Mouse (Mus musculus): Measurements from ENCODE around the gene Dpagt1. TPM values are rescaled to one million over a fixed set of nuclear protein-coding genes. Genes with fewer than 3 reads are reported as not detected.
A peak's percentile ranks its signal among the peaks of the same experiment; 100 is the strongest.

Dpagt1 gene
- polyA plus RNA-seq, 1 experiment from 2014 or later, result 51.9 TPM

- Histone ChIP-seq H3K9ac (ENCODE audit: low read depth, low read length) (peak overlapping the region; percentile 67; the same call in 1 of the 2 replicates), H3K36me3 (ENCODE audit: control insufficient read depth, insufficient read depth, low read length) (peaks cover 27% of the 10 kb centered on the region), H3K27me3 (ENCODE audit: control insufficient read depth, insufficient read depth, low read length) (no peaks in the 10 kb centered on the region), H3K4me1 (ENCODE audit: control insufficient read depth, insufficient read depth, low read length) (peaks cover 16% of the 10 kb centered on the region; the same call in 1 of the 2 replicates), H3K4me2 (replicated peaks; ENCODE audit: low read depth, low read length) (peak overlapping the region; percentile 49), H3K9me3 (ENCODE audit: control insufficient read depth, low read length) (no peaks in the 10 kb centered on the region), H3K4me3 (ENCODE audit: low read length) (peak overlapping the region; percentile 69), H3K27ac (ENCODE audit: low read depth, low read length) (no peak overlapping the region)
- ATAC-seq (ENCODE audit: low FRiP score, low TSS enrichment), result no peak
- 82% methylated on average over 5 of the region's 5 CpGs for WGBS
These were observed 52.4 kb downstream of the Dpagt1 start for GRCm38 (mm10) chr9:44378153-44378730.

GRCm38 (mm10) chr9:44379054-44379834 lies 53.4 kb downstream of the Dpagt1 start, which contains the start of gene Hyou1:
TSS of gene Hyou1 (plus strand) at chr9:44379490.
- ATAC-seq (ENCODE audit: low FRiP score, low TSS enrichment), result peak; percentile 98
- Histone ChIP-seq H3K36me3 (ENCODE audit: control insufficient read depth, insufficient read depth, low read length) (peaks cover 37% of the 10 kb centered on the region), H3K9me3 (ENCODE audit: control insufficient read depth, low read length) (no peaks in the 10 kb centered on the region), H3K4me2 (replicated peaks; ENCODE audit: low read depth, low read length) (peak within 1 kb of the TSS; percentile 76), H3K27ac (ENCODE audit: low read depth, low read length) (peak within 1 kb of the TSS; percentile 76), H3K27me3 (ENCODE audit: control insufficient read depth, insufficient read depth, low read length) (no peaks in the 10 kb centered on the region), H3K4me1 (ENCODE audit: control insufficient read depth, insufficient read depth, low read length) (peaks cover 16% of the 10 kb centered on the region; the same call in 1 of the 2 replicates), H3K4me3 (ENCODE audit: low read length) (peak within 1 kb of the TSS; percentile 69), H3K9ac (ENCODE audit: low read depth, low read length) (peak within 1 kb of the TSS; percentile 84)
- under 1% methylated on average over 83 of the region's 83 CpGs for WGBS

DNA sequence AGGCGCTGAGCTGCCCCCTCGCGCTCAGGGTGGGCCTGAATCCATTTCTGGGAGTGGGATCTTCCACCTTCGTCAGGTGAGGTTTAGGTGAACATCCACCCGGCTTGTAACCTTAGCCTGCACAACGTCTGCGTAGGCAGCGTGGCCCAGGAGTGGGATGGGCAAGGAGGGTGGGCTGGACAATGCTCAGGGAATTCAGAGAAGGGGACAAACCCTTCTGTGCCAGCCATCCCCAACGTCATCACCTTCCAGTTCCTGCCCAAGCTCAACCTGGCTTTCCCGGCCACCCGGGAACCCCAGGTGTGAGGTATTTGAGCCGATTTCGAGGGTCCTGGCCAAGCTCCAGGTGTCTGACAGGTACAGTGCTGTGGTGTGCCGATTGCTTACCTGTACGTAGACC lies 54.0 kb downstream of the Dpagt1 start:
- Histone ChIP-seq H3K27ac (ENCODE audit: low read depth, low read length) (peak overlapping the region; percentile 76), H3K4me1 (ENCODE audit: control insufficient read depth, insufficient read depth, low read length) (peaks cover 16% of the 10 kb centered on the region; the same call in 1 of the 2 replicates), H3K4me3 (ENCODE audit: low read length) (peak overlapping the region; percentile 69), H3K4me2 (replicated peaks; ENCODE audit: low read depth, low read length) (peak overlapping the region; percentile 76), H3K36me3 (ENCODE audit: control insufficient read depth, insufficient read depth, low read length) (peaks cover 43% of the 10 kb centered on the region), H3K27me3 (ENCODE audit: control insufficient read depth, insufficient read depth, low read length) (no peaks in the 10 kb centered on the region), H3K9ac (ENCODE audit: low read depth, low read length) (peak overlapping the region; percentile 84), H3K9me3 (ENCODE audit: control insufficient read depth, low read length) (no peaks in the 10 kb centered on the region)
- WGBS, result 6% methylated on average over 15 of the region's 15 CpGs
- peak; percentile 42 for ATAC-seq (ENCODE audit: low FRiP score, low TSS enrichment)

Small RNAs within 50 kb of the gene (microRNA-seq; reads per million reads assigned to microRNA genes)
- gene Gm44335, result not detected

Other genes with a start within 250 kb of the Dpagt1 start
- 0.14 TPM in 1 of 2 replicates, not detected in the other for gene Mfrp, start 224.3 kb upstream of the Dpagt1 start, polyA plus RNA-seq (2014; fragmentation: Nextera tagmentation; extraction: Ambion mirVana)
- 4.6 and 5.4 TPM in 2 replicates for gene C1qtnf5, start 218.8 kb upstream of the Dpagt1 start, polyA plus RNA-seq (2014; fragmentation: Nextera tagmentation; extraction: Ambion mirVana)
- 0.09 and 0.14 TPM in 2 replicates for gene Gm49380, start 212.5 kb upstream of the Dpagt1 start, polyA plus RNA-seq (2014; fragmentation: Nextera tagmentation; extraction: Ambion mirVana)
- 51.1 and 78.4 TPM in 2 replicates for gene Rnf26, start 212.5 kb upstream of the Dpagt1 start, polyA plus RNA-seq (2014; fragmentation: Nextera tagmentation; extraction: Ambion mirVana)
- gene Mcam, start 191.6 kb upstream of the Dpagt1 start, polyA plus RNA-seq (2014; fragmentation: Nextera tagmentation; extraction: Ambion mirVana), result 26.3 and 39.7 TPM in 2 replicates
- gene Cbl, start 92.0 kb upstream of the Dpagt1 start, polyA plus RNA-seq (2014; fragmentation: Nextera tagmentation; extraction: Ambion mirVana), result 14.8 and 27.9 TPM in 2 replicates
- gene Ccdc153, start 85.3 kb upstream of the Dpagt1 start, polyA plus RNA-seq (2014; fragmentation: Nextera tagmentation; extraction: Ambion mirVana), result not detected in 2 replicates
- 1.9 and 4.2 TPM in 2 replicates for gene Pdzd3, start 74.5 kb upstream of the Dpagt1 start, polyA plus RNA-seq (2014; fragmentation: Nextera tagmentation; extraction: Ambion mirVana)
- gene Nlrx1, start 57.4 kb upstream of the Dpagt1 start, polyA plus RNA-seq (2014; fragmentation: Nextera tagmentation; extraction: Ambion mirVana), result 3.2 and 5.6 TPM in 2 replicates
- 1.5 and 2.7 TPM in 2 replicates for gene Abcg4, start 37.4 kb upstream of the Dpagt1 start, polyA plus RNA-seq (2014; fragmentation: Nextera tagmentation; extraction: Ambion mirVana)
- 15.9 and 24.5 TPM in 2 replicates for gene Hinfp, start 20.3 kb upstream of the Dpagt1 start, polyA plus RNA-seq (2014; fragmentation: Nextera tagmentation; extraction: Ambion mirVana)
- 6.7 and 7.6 TPM in 2 replicates for gene C2cd2l, start 5.7 kb upstream of the Dpagt1 start, polyA plus RNA-seq (2014; fragmentation: Nextera tagmentation; extraction: Ambion mirVana)
- gene H2afx, start 8.7 kb downstream of the Dpagt1 start, polyA plus RNA-seq (2014; fragmentation: Nextera tagmentation; extraction: Ambion mirVana), result 413 and 421 TPM in 2 replicates
- 123 and 136 TPM in 2 replicates for gene Hmbs, start 18.2 kb downstream of the Dpagt1 start, polyA plus RNA-seq (2014; fragmentation: Nextera tagmentation; extraction: Ambion mirVana)
- gene Vps11, start 35.7 kb downstream of the Dpagt1 start, polyA plus RNA-seq (2014; fragmentation: Nextera tagmentation; extraction: Ambion mirVana), result 18.0 and 28.1 TPM in 2 replicates
- gene Hyou1, start 53.5 kb downstream of the Dpagt1 start, polyA plus RNA-seq (2014; fragmentation: Nextera tagmentation; extraction: Ambion mirVana), result 23.2 and 45.2 TPM in 2 replicates
- gene Slc37a4, start 70.8 kb downstream of the Dpagt1 start, polyA plus RNA-seq (2014; fragmentation: Nextera tagmentation; extraction: Ambion mirVana), result 29.9 and 37.8 TPM in 2 replicates
- gene Rps25, start 81.1 kb downstream of the Dpagt1 start, polyA plus RNA-seq (2014; fragmentation: Nextera tagmentation; extraction: Ambion mirVana), result 2,593 and 3,221 TPM in 2 replicates
- gene Trappc4, start 81.6 kb downstream of the Dpagt1 start, polyA plus RNA-seq (2014; fragmentation: Nextera tagmentation; extraction: Ambion mirVana), result 143 and 162 TPM in 2 replicates
- 26.7 and 28.3 TPM in 2 replicates for gene Ccdc84, start 92.5 kb downstream of the Dpagt1 start, polyA plus RNA-seq (2014; fragmentation: Nextera tagmentation; extraction: Ambion mirVana)
- not detected in 2 replicates for gene Foxr1, start 115.1 kb downstream of the Dpagt1 start, polyA plus RNA-seq (2014; fragmentation: Nextera tagmentation; extraction: Ambion mirVana)
- gene Upk2, start 129.0 kb downstream of the Dpagt1 start, polyA plus RNA-seq (2014; fragmentation: Nextera tagmentation; extraction: Ambion mirVana), result 0.30 and 0.39 TPM in 2 replicates
- gene Bcl9l, start 156.8 kb downstream of the Dpagt1 start, polyA plus RNA-seq (2014; fragmentation: Nextera tagmentation; extraction: Ambion mirVana), result 14.5 and 14.6 TPM in 2 replicates
- gene Cxcr5, start 235.9 kb downstream of the Dpagt1 start, polyA plus RNA-seq (2014; fragmentation: Nextera tagmentation; extraction: Ambion mirVana), result not detected in 2 replicates